Mouse (Mus musculus) spleen, adult 18-20 months (tissue): Measurements from ENCODE around the gene Pex14.

Source experiments
- DNase-seq, 2 experiments: peaks; one replicate each; pipeline ENCODE4 v3.0.0; 2022; ENCODE audit warnings: mixed read lengths in 2 of 2

The Pex14 gene

DNA sequence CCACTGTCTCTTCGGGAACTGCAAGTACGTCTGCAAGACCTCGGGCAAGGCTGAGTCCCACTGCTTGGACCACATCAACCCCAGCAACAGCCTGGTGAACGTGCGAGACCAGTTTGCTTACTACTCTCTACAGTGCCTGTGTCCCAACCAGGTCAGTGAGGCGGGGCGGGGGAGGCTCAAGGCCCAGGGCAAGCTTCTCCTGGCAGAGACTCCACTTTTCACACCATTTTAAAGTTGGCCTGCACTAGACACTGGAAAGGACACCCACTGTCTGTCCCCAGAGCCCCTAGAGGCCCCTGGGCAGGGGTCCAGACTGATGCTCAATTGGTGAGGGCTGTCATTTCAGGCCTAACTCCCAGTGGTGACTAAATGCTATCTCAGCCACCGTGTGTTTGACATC, 153.6 kb downstream of the Pex14 start:
- DNase-seq = no peak

DNA sequence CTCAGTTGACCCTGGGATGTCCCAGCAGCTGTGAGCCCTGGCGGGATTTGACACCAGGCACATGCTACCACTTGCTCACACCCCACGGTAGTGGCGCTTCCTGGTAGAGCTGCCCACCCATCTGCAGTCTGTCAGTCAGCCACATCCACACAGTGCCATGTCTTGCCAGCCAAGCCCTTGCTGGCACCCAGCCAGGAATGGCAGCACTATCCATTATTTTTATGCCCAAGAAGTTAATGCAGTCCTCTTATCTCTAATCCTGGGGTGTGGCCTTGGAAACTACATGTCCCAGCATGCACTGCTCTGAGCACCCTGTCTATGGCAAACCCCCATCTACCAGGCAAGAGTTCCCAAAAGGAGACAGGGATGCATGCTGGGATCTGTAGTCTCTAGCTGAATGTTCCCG, 154.2 kb downstream of the Pex14 start:
- no peak for DNase-seq

DNA sequence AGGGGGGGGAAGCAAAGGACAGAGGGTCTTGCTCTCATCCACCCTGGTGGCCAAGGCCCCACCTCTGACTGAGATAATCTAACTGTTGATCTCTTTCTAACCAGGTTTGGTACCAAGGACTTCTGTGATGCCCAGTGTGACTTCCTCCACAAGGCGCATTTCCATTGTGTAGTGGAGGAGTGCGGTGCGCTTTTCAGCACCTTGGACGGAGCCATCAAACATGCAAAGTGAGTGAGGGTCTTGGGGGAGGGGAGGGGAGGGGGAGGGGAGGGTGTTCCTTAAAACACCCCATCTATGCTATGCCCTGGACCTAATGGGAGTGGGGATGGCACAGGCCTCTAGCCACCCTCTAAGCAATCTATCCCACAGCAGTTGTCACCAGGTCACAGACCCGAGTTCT, 156.6 kb downstream of the Pex14 start:
- DNase-seq = no peak

DNA sequence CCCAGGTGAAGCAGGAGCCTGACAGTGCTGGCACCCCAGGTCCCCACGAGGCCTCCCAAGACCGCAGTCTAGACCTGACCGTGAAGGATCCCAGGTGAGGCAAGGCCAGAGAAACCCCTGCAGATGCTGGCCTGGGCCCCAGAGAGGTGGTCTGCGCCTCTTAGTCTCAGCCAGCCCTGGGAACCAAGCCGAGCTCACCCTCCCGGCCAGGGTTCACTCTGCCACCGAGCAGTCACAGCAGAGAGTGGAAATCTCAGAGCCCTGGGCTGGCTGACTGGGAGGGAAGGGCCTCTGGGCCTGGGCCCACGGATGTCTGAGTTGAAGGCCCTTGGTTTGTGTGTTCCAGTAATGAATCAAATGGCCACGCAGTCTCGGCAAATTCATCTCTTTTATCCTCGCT, 158.4 kb downstream of the Pex14 start:
- DNase-seq = peak in 1 of 2 experiments; percentile 9

GRCm38 (mm10) chr4:148940674-148941211, 158.9 kb downstream of the Pex14 start:
- DNase-seq = peak; percentile 58 to 60

- no peak for DNase-seq
Measured at GRCm38 (mm10) chr4:148938546-148938945, 161.1 kb downstream of the Pex14 start.

GRCm38 (mm10) chr4:148936727-148937126, 162.9 kb downstream of the Pex14 start:
- DNase-seq = no peak

DNA sequence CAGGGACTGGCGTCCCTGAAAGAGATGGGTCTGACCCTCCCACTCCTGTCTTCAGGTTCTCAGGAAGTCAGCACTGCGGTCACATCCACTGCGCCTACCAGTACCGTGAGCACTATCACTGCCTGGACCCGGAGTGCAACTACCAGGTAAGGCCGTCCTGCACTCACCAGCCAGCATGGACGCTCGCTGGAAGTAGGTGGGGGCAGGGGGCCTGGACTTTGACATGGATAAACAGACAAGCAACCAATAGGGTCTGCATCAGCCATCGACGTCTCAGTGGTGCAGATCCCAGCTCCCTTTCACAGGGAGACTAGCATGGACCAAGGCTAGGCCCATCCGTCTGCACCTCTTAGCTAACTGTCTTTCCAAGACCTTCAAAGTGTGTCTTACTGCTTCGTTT, 163.6 kb downstream of the Pex14 start:
- DNase-seq = no peak

DNA sequence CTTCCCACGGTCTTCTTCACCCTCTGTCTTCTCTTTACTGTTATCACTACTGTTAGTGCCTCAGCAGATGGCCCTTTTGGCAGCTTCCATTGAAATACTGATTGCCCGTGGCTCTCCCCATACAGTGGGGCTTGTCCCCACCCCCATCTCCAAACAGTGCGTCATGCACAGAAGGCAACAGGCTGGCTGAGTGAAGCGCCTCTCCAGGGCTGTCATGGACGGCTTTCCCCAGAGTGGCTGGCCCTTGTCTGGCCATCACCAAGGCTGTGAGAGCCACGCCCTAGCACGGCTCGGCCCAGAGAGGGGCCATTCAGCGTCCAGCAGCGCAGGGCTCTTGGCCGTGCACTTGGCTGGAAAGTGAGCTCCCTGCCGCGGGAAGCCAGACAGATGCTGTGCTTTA, 164.5 kb downstream of the Pex14 start:
- DNase-seq = no peak

DNA sequence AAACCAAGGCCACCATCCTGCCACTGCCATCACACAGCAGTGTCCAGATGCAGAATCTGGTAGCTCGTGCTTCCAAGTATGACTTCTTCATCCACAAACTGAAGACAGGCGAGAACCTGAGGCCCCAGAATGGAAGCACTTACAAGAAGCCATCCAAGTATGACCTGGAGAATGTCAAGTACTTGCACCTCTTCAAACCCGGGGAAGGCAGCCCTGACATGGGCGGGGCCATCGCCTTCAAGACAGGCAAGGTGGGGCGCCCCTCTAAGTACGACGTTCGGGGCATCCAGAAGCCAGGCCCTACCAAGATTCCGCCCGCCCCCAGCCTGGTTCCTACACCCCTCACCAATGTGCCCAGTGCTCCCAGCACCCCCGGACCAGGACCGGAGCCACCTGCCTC, 166.6 kb downstream of the Pex14 start:
- no peak for DNase-seq

DNA sequence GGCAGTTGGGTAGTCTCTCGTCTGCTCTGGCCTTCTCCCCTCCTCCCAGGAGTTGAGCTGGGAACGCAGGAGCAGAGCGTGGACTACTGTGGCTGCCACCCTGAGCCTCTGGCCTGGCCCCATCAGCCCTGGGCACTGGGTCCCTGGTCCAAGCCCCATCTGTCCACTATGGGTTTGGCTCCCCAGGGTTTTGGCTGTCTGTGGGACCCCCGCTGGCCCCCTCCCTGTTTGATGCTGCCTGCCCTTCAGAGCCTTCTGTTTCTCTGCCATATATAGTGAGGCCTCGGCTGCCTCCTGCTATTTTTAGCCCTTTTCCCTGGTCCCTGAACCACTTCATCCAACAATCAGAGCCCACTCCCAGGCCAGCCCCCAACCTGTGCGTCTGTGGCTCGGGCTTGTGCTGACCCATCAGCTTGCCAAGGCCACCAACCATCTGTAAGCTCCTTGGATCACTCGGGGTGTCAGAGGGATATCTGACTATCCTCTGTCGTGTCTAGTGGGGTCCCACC, 168.9 kb downstream of the Pex14 start:
- DNase-seq = no peak

DNA sequence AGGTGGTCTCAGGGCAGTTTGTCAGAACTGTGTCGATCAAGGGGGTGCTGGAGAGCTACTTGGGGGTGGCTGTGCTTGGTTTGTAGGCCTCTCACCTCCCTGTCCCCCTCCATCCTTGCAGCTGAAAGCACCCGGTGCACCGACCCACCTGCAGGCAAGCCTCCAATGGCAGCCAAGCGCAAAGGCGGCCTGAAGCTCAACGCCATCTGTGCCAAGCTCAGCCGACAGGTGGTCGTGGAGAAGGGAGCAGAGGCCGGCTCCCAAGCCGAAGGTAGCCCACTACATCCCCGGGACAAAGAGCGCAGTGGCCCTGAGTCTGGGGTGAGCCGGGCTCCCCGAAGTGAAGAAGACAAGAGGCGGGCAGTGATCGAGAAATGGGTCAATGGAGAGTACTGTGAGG, 170.8 kb downstream of the Pex14 start:
- no peak for DNase-seq

DNA sequence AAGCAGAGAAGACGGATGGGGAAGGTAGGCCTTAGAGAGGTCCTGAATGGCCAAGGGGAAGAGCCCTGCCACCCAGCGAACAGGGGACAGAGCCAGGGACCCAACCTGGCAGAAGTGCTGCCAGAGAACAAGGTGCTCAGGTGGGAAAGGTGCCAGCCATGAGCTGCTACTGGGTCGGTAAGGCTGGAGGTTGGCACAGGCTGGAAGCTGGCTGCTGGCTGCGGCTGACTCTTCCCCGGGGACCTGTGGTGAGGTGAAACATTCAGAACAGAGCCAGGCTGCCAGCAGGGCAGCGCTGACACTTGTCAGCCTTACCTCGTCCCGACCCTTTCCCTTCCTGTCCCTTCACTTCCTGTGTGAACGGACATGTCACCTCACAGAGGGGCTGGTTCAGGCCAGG, 171.4 kb downstream of the Pex14 start:
- DNase-seq = no peak

GRCm38 (mm10) chr4:148926459-148926858, 173.2 kb downstream of the Pex14 start:
- DNase-seq = no peak

DNA sequence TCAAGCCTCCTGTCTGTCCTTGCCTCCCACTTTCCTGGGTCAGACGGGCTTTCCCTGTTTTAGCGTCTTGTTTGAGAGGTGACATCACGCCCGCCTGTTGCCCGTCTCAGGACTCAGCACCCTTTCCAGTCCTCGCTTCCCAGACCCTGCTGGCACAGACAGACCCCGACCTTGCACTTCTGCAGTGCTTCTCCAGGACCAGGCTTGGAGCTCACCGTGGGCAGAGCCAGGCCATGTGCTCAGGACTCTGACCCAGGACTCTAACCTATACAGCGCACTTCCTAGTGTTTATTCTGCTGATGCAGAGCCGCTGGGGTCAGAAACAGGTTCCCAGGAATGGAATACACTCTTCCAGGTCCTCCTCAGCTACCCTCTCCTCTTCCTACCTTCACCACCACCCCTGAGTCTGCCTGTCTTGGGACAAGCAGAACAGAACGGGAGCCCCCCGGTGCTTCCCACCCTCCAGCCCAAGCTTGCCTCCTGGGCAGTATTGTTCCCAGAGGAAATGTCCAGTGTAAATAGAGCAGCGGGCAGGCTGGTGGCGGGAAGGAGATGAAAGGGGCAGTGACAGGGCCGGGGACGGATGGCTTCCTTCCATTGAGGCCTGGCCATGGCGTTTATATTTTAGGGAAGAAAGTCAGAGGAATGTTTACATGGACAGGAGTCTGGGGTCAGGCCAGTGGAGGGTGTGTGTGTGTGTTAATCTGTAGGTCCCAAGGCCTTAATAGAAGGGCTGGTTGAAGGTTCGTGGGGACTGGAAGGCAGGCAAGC, 173.9 kb downstream of the Pex14 start:
- no peak for DNase-seq

GRCm38 (mm10) chr4:148923976-148924375, 175.7 kb downstream of the Pex14 start:
- DNase-seq = no peak

- DNase-seq = no peak
Measured at GRCm38 (mm10) chr4:148923414-148923813, 176.3 kb downstream of the Pex14 start.

GRCm38 (mm10) chr4:148922221-148922700, 177.4 kb downstream of the Pex14 start:
- no peak for DNase-seq

DNA sequence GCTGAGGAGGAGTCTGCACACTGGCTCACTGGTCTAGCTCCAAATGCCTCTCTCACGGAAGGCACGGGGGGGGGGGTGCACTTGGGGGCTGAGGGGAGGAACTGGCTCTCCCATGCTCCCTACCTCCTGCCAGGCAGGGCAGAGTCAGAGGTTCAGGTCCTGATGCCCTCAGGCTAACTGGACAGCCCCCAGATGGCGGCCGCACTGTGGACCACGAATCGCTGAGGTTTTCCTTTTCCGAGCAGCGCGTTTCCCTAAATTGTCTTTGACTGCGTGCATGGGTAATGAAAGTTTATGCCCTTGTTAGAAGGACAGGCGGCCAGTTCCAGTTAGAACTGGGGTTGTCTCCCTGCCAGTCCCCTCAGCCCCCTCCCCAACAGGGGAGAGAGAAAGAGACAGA, 179.1 kb downstream of the Pex14 start:
- DNase-seq = no peak

- DNase-seq = no peak
Measured at GRCm38 (mm10) chr4:148918707-148919447, 180.8 kb downstream of the Pex14 start.

- DNase-seq = no peak
Measured at GRCm38 (mm10) chr4:148915849-148916248, 183.8 kb downstream of the Pex14 start.

GRCm38 (mm10) chr4:148914863-148915622, 184.6 kb downstream of the Pex14 start:
- DNase-seq = no peak
